Mouse (Mus musculus): ENCODE data around the gene Sla2. TPM values are rescaled to one million over a fixed set of nuclear protein-coding genes. Genes with fewer than 3 reads are reported as not detected.
A peak's percentile ranks its signal among the peaks of the same experiment; 100 is the strongest.
"Not testable (repeated sequence)": the region's sequence is repeated elsewhere in the genome, so short reads cannot be mapped to it uniquely, and the experiment has no call there.

The Sla2 gene
- polyA plus RNA-seq, 1 experiment from 2014 or later = 0.40 TPM

GRCm38 (mm10) chr2:156885666-156886065 is 1.3 kb downstream of the Sla2 start:
- H3K9me3 ChIP-seq (ENCODE audit: control insufficient read depth); ATAC-seq; H3K4me3 ChIP-seq (ENCODE audit: low read depth, low read length); H3K4me2 ChIP-seq (replicated peaks; ENCODE audit: low read depth); H3K4me1 ChIP-seq (replicated peaks; ENCODE audit: control insufficient read depth, insufficient read depth, low read length); H3K36me3 ChIP-seq (ENCODE audit: control insufficient read depth, insufficient read depth); H3K9ac ChIP-seq (ENCODE audit: low read depth, low read length); H3K27me3 ChIP-seq (replicated peaks; ENCODE audit: control insufficient read depth, insufficient read depth, low read length); H3K27ac ChIP-seq (ENCODE audit: low read depth, low read length): not testable (repeated sequence)
- WGBS = 76% methylated on average over 2 of the region's 2 CpGs
- peak; percentile 25; the same call in 1 of the 2 replicates for TF ChIP-seq CTCF (IDR thresholded peaks at IDR 0.05; ENCODE audit: low read depth)

DNA sequence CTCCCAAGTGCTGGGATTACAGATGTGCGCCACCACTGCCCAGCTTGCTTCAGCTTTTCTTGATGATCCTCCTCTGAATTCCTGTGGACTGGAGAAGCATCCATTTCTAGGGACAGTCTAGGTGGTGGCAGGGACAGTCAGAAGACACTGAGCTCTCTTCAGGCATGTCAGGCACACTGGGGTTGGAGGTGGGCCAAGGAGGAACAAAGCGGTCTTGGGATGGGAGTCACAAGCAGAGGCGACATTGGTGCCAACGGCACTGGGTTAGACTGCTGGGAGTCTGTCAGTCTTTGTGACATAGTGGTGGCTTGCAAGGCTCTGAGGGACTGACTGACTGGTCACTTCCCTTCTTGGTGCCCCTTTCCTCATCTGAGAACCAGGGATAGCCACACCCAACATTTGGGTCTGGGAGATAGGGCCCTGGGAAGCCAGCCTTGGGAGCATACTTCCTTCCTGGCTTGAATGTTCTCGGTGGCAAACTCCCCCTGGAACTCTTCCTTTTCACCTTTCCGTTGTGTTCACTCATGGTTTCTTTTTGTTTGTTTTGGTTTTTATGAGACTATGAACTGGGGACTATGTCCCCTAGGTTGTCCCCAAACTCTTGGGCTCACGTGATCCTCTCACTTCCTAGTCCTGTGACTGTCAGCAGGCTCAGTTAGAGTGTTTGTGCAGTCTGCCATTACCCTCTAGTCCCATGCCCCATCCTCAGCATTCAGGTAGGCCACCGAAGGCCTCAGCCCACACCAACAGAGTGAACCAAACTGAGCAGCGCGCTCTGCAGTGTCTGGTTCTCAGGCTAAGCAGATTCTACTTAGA is 2.4 kb downstream of the Sla2 start:
- WGBS = 75% methylated on average over 10 of the region's 10 CpGs
- no peak overlapping the region for H3K4me2 ChIP-seq (replicated peaks; ENCODE audit: low read depth)
- no peaks in the 10 kb centered on the region for H3K36me3 ChIP-seq (ENCODE audit: control insufficient read depth, insufficient read depth)
- TF ChIP-seq CTCF (IDR thresholded peaks at IDR 0.05; ENCODE audit: low read depth) = no peak
- H3K27ac ChIP-seq (ENCODE audit: low read depth, low read length) = no peak overlapping the region
- no peak overlapping the region for H3K9ac ChIP-seq (ENCODE audit: low read depth, low read length)
- no peaks in the 10 kb centered on the region for H3K27me3 ChIP-seq (replicated peaks; ENCODE audit: control insufficient read depth, insufficient read depth, low read length)
- no peaks in the 10 kb centered on the region for H3K4me1 ChIP-seq (replicated peaks; ENCODE audit: control insufficient read depth, insufficient read depth, low read length)
- ATAC-seq = peak; percentile 58
- H3K4me3 ChIP-seq (ENCODE audit: low read depth, low read length) = no peak overlapping the region
- no peaks in the 10 kb centered on the region for H3K9me3 ChIP-seq (ENCODE audit: control insufficient read depth)

- Histone ChIP-seq H3K9me3 (ENCODE audit: control insufficient read depth) (no peaks in the 10 kb centered on the region), H3K4me1 (replicated peaks; ENCODE audit: control insufficient read depth, insufficient read depth, low read length) (no peaks in the 10 kb centered on the region), H3K36me3 (ENCODE audit: control insufficient read depth, insufficient read depth) (no peaks in the 10 kb centered on the region), H3K4me2 (replicated peaks; ENCODE audit: low read depth) (no peak overlapping the region), H3K9ac (ENCODE audit: low read depth, low read length) (no peak overlapping the region), H3K27ac (ENCODE audit: low read depth, low read length) (no peak overlapping the region), H3K4me3 (ENCODE audit: low read depth, low read length) (no peak overlapping the region), H3K27me3 (replicated peaks; ENCODE audit: control insufficient read depth, insufficient read depth, low read length) (no peaks in the 10 kb centered on the region)
- WGBS = 23% methylated on average over 10 of the region's 10 CpGs
- ATAC-seq = no peak
- no peak for TF ChIP-seq CTCF (IDR thresholded peaks at IDR 0.05; ENCODE audit: low read depth)
Measured at GRCm38 (mm10) chr2:156882431-156883001, 4.5 kb downstream of the Sla2 start.

- Histone ChIP-seq H3K4me3 (ENCODE audit: low read depth, low read length) (no peak overlapping the region), H3K36me3 (ENCODE audit: control insufficient read depth, insufficient read depth) (peaks cover 12% of the 10 kb centered on the region), H3K9me3 (ENCODE audit: control insufficient read depth) (no peaks in the 10 kb centered on the region), H3K4me1 (replicated peaks; ENCODE audit: control insufficient read depth, insufficient read depth, low read length) (no peaks in the 10 kb centered on the region), H3K9ac (ENCODE audit: low read depth, low read length) (no peak overlapping the region), H3K27ac (ENCODE audit: low read depth, low read length) (no peak overlapping the region), H3K27me3 (replicated peaks; ENCODE audit: control insufficient read depth, insufficient read depth, low read length) (no peaks in the 10 kb centered on the region), H3K4me2 (replicated peaks; ENCODE audit: low read depth) (no peak overlapping the region)
- no peak for ATAC-seq
- no peak for TF ChIP-seq CTCF (IDR thresholded peaks at IDR 0.05; ENCODE audit: low read depth)
- 95% methylated on average over 3 of the region's 3 CpGs for WGBS
Measured at GRCm38 (mm10) chr2:156879541-156879940, 7.5 kb downstream of the Sla2 start.

DNA sequence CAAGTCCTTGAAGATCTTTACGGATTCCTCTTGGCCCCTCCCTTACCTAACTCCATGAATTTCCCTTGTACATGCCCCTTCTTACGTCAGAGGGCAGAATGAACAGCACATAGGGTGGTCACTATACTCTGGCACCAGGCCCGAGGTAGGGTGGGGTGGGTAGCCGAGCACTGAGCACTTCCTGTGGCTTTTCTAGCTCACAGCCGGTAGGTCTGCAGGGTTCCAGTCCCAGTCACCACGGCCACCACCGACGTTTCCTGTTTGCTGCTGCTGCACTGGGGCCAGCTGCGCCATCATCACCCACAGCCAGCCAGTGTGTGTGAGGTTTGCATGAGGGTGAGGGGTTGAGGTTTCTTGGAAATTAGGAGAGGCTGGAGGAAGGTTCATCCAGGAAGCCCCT is 9.3 kb downstream of the Sla2 start:
- H3K4me1 ChIP-seq (replicated peaks; ENCODE audit: control insufficient read depth, insufficient read depth, low read length) = no peaks in the 10 kb centered on the region
- 56% methylated on average over 9 of the region's 9 CpGs for WGBS
- no peak overlapping the region for H3K4me3 ChIP-seq (ENCODE audit: low read depth, low read length)
- peaks cover 28% of the 10 kb centered on the region for H3K36me3 ChIP-seq (ENCODE audit: control insufficient read depth, insufficient read depth)
- no peak for ATAC-seq
- H3K9me3 ChIP-seq (ENCODE audit: control insufficient read depth) = no peaks in the 10 kb centered on the region
- no peak overlapping the region for H3K4me2 ChIP-seq (replicated peaks; ENCODE audit: low read depth)
- TF ChIP-seq CTCF (IDR thresholded peaks at IDR 0.05; ENCODE audit: low read depth) = no peak
- no peak overlapping the region for H3K27ac ChIP-seq (ENCODE audit: low read depth, low read length)
- no peaks in the 10 kb centered on the region for H3K27me3 ChIP-seq (replicated peaks; ENCODE audit: control insufficient read depth, insufficient read depth, low read length)
- H3K9ac ChIP-seq (ENCODE audit: low read depth, low read length) = no peak overlapping the region

DNA sequence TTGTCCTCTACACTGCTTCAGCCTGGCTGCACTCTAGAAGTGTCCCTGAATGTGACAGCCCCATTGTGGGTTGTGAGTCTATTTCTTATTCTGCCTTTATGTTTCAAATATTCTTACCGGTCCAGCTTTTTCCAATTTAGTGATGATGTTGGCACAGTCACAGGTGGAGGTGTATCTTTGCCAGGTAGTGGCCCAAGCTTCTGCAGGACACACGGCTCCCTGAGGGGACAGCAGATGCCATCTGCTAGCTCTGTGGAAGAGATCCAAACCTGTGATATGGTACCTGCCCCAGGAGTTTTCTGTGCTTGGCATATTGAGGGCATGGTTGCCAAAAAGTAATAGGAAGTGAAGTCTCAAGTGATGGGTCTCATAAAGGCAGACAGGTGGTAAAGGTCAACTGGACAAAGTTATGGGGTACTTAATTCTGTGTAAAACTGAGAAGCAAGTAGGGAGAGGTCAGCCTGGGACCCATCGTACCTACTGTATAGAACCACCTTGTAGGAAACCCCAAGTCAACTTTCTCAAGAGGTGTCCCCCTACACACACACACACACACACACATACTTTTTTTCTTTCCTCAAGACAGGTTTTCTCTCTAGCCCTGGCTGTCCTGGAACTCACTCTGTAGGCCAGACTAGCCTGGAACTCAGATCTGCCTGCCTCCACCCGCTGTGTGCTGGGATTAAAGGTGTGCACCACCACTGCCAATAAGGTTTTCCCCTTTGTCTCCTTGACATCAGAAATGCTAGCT is 12.1 kb downstream of the Sla2 start:
- no peak overlapping the region for H3K27ac ChIP-seq (ENCODE audit: low read depth, low read length)
- peaks cover 5% of the 10 kb centered on the region; the same call in 1 of the 2 replicates for H3K4me1 ChIP-seq (replicated peaks; ENCODE audit: control insufficient read depth, insufficient read depth, low read length)
- no peak overlapping the region for H3K4me2 ChIP-seq (replicated peaks; ENCODE audit: low read depth)
- TF ChIP-seq CTCF (IDR thresholded peaks at IDR 0.05; ENCODE audit: low read depth) = no peak
- no peak overlapping the region for H3K4me3 ChIP-seq (ENCODE audit: low read depth, low read length)
- 93% methylated on average over 4 of the region's 4 CpGs for WGBS
- H3K9ac ChIP-seq (ENCODE audit: low read depth, low read length) = no peak overlapping the region
- H3K36me3 ChIP-seq (ENCODE audit: control insufficient read depth, insufficient read depth) = peaks cover 43% of the 10 kb centered on the region
- H3K9me3 ChIP-seq (ENCODE audit: control insufficient read depth) = no peaks in the 10 kb centered on the region
- H3K27me3 ChIP-seq (replicated peaks; ENCODE audit: control insufficient read depth, insufficient read depth, low read length) = no peaks in the 10 kb centered on the region
- ATAC-seq = no peak
